Mouse (Mus musculus) forebrain, embryonic 11.5 days (tissue): ENCODE data around the gene Nek11. TPM values are rescaled to one million over a fixed set of nuclear protein-coding genes. Genes with fewer than 3 reads are reported as not detected.
"Not testable (repeated sequence)": the region's sequence is repeated elsewhere in the genome, so short reads cannot be mapped to it uniquely, and the experiment has no call there.

Experiments
- ATAC-seq: fragments of 200-750 bp; cut with Nextera tagmentation; replicated peaks from 2 replicates; pipeline ENCODE4 v1.8.0; 2017; ENCODE audit warnings: moderate TSS enrichment; ENCODE audit not compliant: low FRiP score
- DNase-seq: peaks from one replicate; pipeline ENCODE4 v3.0.0-alpha.2; 2017; ENCODE audit warnings: low spot score
- H3K27ac ChIP-seq: fragments of 300-500 bp; sonication (generic); 2 replicates; pipeline ENCODE4 v1.5.1; 2014; ENCODE audit warnings: low read depth, low read length
- H3K27me3 ChIP-seq: fragments of 300-500 bp; sonication (generic); 2 replicates; pipeline ENCODE4 v1.6.1; 2014; ENCODE audit warnings: mild to moderate bottlenecking, low read length, mixed read lengths; ENCODE audit not compliant: control insufficient read depth, insufficient read depth
- H3K36me3 ChIP-seq: fragments of 300-500 bp; sonication (generic); 2 replicates; pipeline ENCODE4 v1.6.1; 2014; ENCODE audit warnings: mild to moderate bottlenecking, low read length, moderate library complexity, mixed read lengths; ENCODE audit not compliant: control insufficient read depth, insufficient read depth
- H3K4me1 ChIP-seq: fragments of 300-500 bp; sonication (generic); replicated peaks from 2 replicates; pipeline ENCODE4 v1.6.1; 2014; ENCODE audit warnings: low read length, mixed read lengths; ENCODE audit not compliant: control insufficient read depth, insufficient read depth
- H3K4me2 ChIP-seq: fragments of 300-500 bp; sonication (generic); 2 replicates; pipeline ENCODE4 v1.6.1; 2014; ENCODE audit warnings: low read depth, mild to moderate bottlenecking, low read length, moderate library complexity, mixed read lengths; ENCODE audit not compliant: severe bottlenecking
- H3K4me3 ChIP-seq: fragments of 300-500 bp; sonication (generic); 2 replicates; pipeline ENCODE4 v1.5.1; 2014; ENCODE audit warnings: low read depth, low read length
- H3K9ac ChIP-seq: fragments of 300-500 bp; sonication (generic); 2 replicates; pipeline ENCODE4 v1.6.1; 2014; ENCODE audit warnings: low read length
- H3K9me3 ChIP-seq: fragments of 300-500 bp; sonication (generic); 2 replicates; pipeline ENCODE4 v1.6.1; 2016; ENCODE audit warnings: low read length, mixed read lengths; ENCODE audit not compliant: control insufficient read depth
- WGBS: fragments of 180-500 bp; shearing (Covaris S2); extraction: QIAGEN DNeasy Blood & Tissue Kit; methylation state at CpG from one replicate; pipeline ENCODE4 v1.1.7; 2014; 5-methylcytosine and 5-hydroxymethylcytosine counted together
- polyA plus RNA-seq: library from polyadenylated mRNA; unstranded; fragments of >200 nt; fragmentation: Nextera tagmentation; extraction: Ambion mirVana; gene quantifications from 2 replicates; pipeline ENCODE4 v1.2.1, GENCODE M21; 2014

The Nek11 gene
- polyA plus RNA-seq, 1 experiment from 2014 or later = 0.63 TPM

GRCm38 (mm10) chr9:105182392-105182791, 212.9 kb downstream of the Nek11 start:
- H3K27ac ChIP-seq = no peak overlapping the region
- H3K36me3 ChIP-seq = no peaks in the 10 kb centered on the region
- ATAC-seq (no peak), DNase-seq (no peak)
- H3K4me2 ChIP-seq = no peak overlapping the region
- no peak overlapping the region for H3K9ac ChIP-seq
- no peaks in the 10 kb centered on the region for H3K9me3 ChIP-seq
- H3K4me3 ChIP-seq = no peak overlapping the region
- H3K27me3 ChIP-seq = no peaks in the 10 kb centered on the region
- H3K4me1 ChIP-seq = no peaks in the 10 kb centered on the region
- 88% methylated on average over 3 of the region's 3 CpGs for WGBS

GRCm38 (mm10) chr9:105144992-105145391, 250.3 kb downstream of the Nek11 start, which contains the start of gene 1700080E11Rik:
Gene 1700080E11Rik, minus strand, starts transcription at chr9:105145092.
- DNase-seq = no peak
- no peaks in the 10 kb centered on the region for H3K9me3 ChIP-seq
- no peaks in the 10 kb centered on the region for H3K27me3 ChIP-seq
- WGBS = 79% methylated on average over 6 of the region's 6 CpGs
- H3K4me3 ChIP-seq = no peak within 1 kb of the TSS
- no peak within 1 kb of the TSS for H3K9ac ChIP-seq
- H3K4me1 ChIP-seq = no peaks in the 10 kb centered on the region
- H3K4me2 ChIP-seq = no peak within 1 kb of the TSS
- ATAC-seq = no peak
- H3K36me3 ChIP-seq = no peaks in the 10 kb centered on the region
- no peak within 1 kb of the TSS for H3K27ac ChIP-seq

GRCm38 (mm10) chr9:105139204-105139603, 256.1 kb downstream of the Nek11 start:
- no peaks in the 10 kb centered on the region for H3K4me1 ChIP-seq
- no peaks in the 10 kb centered on the region for H3K27me3 ChIP-seq
- ATAC-seq = no peak
- DNase-seq = no peak
- no peak overlapping the region for H3K4me3 ChIP-seq
- H3K9me3 ChIP-seq = no peaks in the 10 kb centered on the region
- H3K27ac ChIP-seq = no peak overlapping the region
- no peak overlapping the region for H3K4me2 ChIP-seq
- H3K36me3 ChIP-seq = no peaks in the 10 kb centered on the region
- H3K9ac ChIP-seq = no peak overlapping the region
- whole genome bisulfite sequencing = 86% methylated on average over 6 of the region's 6 CpGs

- H3K9ac ChIP-seq = no peak overlapping the region
- no peaks in the 10 kb centered on the region for H3K9me3 ChIP-seq
- no peak overlapping the region for H3K4me3 ChIP-seq
- H3K27ac ChIP-seq = no peak overlapping the region
- H3K4me1 ChIP-seq = no peaks in the 10 kb centered on the region
- 35% methylated on average over 1 of the region's 1 CpGs for WGBS
- DNase-seq = no peak
- H3K4me2 ChIP-seq = no peak overlapping the region
- no peak for ATAC-seq
- H3K27me3 ChIP-seq = no peaks in the 10 kb centered on the region
- H3K36me3 ChIP-seq = no peaks in the 10 kb centered on the region
These were observed 258.9 kb downstream of the Nek11 start for GRCm38 (mm10) chr9:105136404-105136803.

GRCm38 (mm10) chr9:105134536-105134935, 260.8 kb downstream of the Nek11 start:
- Histone ChIP-seq H3K9me3 (no peaks in the 10 kb centered on the region), H3K4me3 (no peak overlapping the region), H3K27me3 (no peaks in the 10 kb centered on the region), H3K4me1 (no peaks in the 10 kb centered on the region; the same call in 1 of the 2 replicates), H3K9ac (no peak overlapping the region), H3K36me3 (no peaks in the 10 kb centered on the region), H3K27ac (no peak overlapping the region), H3K4me2 (no peak overlapping the region)
- ATAC-seq = no peak
- DNase-seq = no peak
- 90% methylated on average over 5 of the region's 5 CpGs for WGBS

- Histone ChIP-seq H3K27me3 (no peaks in the 10 kb centered on the region), H3K4me3 (peak overlapping the region; percentile 76), H3K4me2 (peak overlapping the region; percentile 88), H3K4me1 (no peaks in the 10 kb centered on the region; the same call in 1 of the 2 replicates), H3K9me3 (no peaks in the 10 kb centered on the region), H3K36me3 (no peaks in the 10 kb centered on the region), H3K9ac (peak overlapping the region; percentile 84), H3K27ac (no peak overlapping the region)
- peak; percentile 53 for ATAC-seq
- 24% methylated on average over 5 of the region's 5 CpGs for WGBS
- no peak for DNase-seq
These were observed 263.3 kb downstream of the Nek11 start for GRCm38 (mm10) chr9:105132002-105132367.

- WGBS = 0% methylated on average over 47 of the region's 60 CpGs
- no peaks in the 10 kb centered on the region for H3K36me3 ChIP-seq
- ATAC-seq = peak; percentile 99
- H3K4me1 ChIP-seq = no peaks in the 10 kb centered on the region; the same call in 1 of the 2 replicates
- peak within 1 kb of the TSS; percentile 76 for H3K4me3 ChIP-seq
- peak within 1 kb of the TSS; percentile 25; the same call in 1 of the 2 replicates for H3K27ac ChIP-seq
- peak within 1 kb of the TSS; percentile 88 for H3K4me2 ChIP-seq
- H3K9me3 ChIP-seq = no peaks in the 10 kb centered on the region
- H3K27me3 ChIP-seq = no peaks in the 10 kb centered on the region
- H3K9ac ChIP-seq = peak within 1 kb of the TSS; percentile 84
- DNase-seq = peak; percentile 93
These were observed 263.9 kb downstream of the Nek11 start, which contains the start of gene Nudt16 for GRCm38 (mm10) chr9:105131253-105132001. Gene Nudt16, minus strand, starts transcription at chr9:105131824.

- Histone ChIP-seq H3K9me3 (no peaks in the 10 kb centered on the region), H3K4me1 (no peaks in the 10 kb centered on the region; the same call in 1 of the 2 replicates), H3K36me3 (no peaks in the 10 kb centered on the region), H3K27ac (no peak overlapping the region), H3K4me2 (no peak overlapping the region), H3K4me3 (no peak overlapping the region), H3K9ac (no peak overlapping the region), H3K27me3 (no peaks in the 10 kb centered on the region)
- 96% methylated on average over 8 of the region's 8 CpGs for WGBS
- ATAC-seq (no peak), DNase-seq (no peak)
These were observed 265.0 kb downstream of the Nek11 start for GRCm38 (mm10) chr9:105130331-105130730.

GRCm38 (mm10) chr9:105125206-105125605, 270.1 kb downstream of the Nek11 start:
- H3K9ac ChIP-seq, ATAC-seq, H3K27ac ChIP-seq, H3K9me3 ChIP-seq, H3K4me2 ChIP-seq, H3K36me3 ChIP-seq, H3K27me3 ChIP-seq, H3K4me3 ChIP-seq, DNase-seq, H3K4me1 ChIP-seq: not testable (repeated sequence)
- 89% methylated on average over 3 of the region's 3 CpGs for WGBS
